Mouse (Mus musculus): ENCODE results near the gene Nacad. TPM values are rescaled to one million over a fixed set of nuclear protein-coding genes. Genes with fewer than 3 reads are reported as not detected.
"Not testable (repeated sequence)": the region's sequence is repeated elsewhere in the genome, so short reads cannot be mapped to it uniquely, and the experiment has no call there.

Nacad gene
- polyA plus RNA-seq (2012; ENCODE audit: insufficient read depth, low replicate concordance): 0.34 and 0.63 TPM in 2 replicates

GRCm38 (mm10) chr11:6605491-6606399 is at the start of gene Nacad:
Gene Nacad (minus strand): TSS chr11:6606053.
- H3K9me3 ChIP-seq: no peaks in the 10 kb centered on the region
- H3K27me3 ChIP-seq (replicated peaks): peaks cover 57% of the 10 kb centered on the region
- peak within 1 kb of the TSS; percentile 87 for H3K4me3 ChIP-seq (replicated peaks)
- H3K4me1 ChIP-seq: peaks cover 56% of the 10 kb centered on the region
- no peak for TF ChIP-seq FLI1 (IDR thresholded peaks at IDR 0.05; ENCODE audit: low read length)
- no peak for TF ChIP-seq GATA1 (IDR thresholded peaks at IDR 0.05; ENCODE audit: borderline replicate concordance, low read length)
- H3K36me3 ChIP-seq (replicated peaks; ENCODE audit: low read length): peaks cover 18% of the 10 kb centered on the region

- H3K27me3 ChIP-seq (replicated peaks): peaks cover 48% of the 10 kb centered on the region
- no peak for TF ChIP-seq FLI1 (IDR thresholded peaks at IDR 0.05; ENCODE audit: low read length)
- TF ChIP-seq GATA1 (IDR thresholded peaks at IDR 0.05; ENCODE audit: borderline replicate concordance, low read length): no peak
- H3K4me3 ChIP-seq (replicated peaks): no peak overlapping the region
- peaks cover 9% of the 10 kb centered on the region for H3K4me1 ChIP-seq
- H3K9me3 ChIP-seq: no peaks in the 10 kb centered on the region
- no peaks in the 10 kb centered on the region for H3K36me3 ChIP-seq (replicated peaks; ENCODE audit: low read length)
Observed at GRCm38 (mm10) chr11:6654903-6655302, 49.0 kb upstream of the Nacad start.

DNA sequence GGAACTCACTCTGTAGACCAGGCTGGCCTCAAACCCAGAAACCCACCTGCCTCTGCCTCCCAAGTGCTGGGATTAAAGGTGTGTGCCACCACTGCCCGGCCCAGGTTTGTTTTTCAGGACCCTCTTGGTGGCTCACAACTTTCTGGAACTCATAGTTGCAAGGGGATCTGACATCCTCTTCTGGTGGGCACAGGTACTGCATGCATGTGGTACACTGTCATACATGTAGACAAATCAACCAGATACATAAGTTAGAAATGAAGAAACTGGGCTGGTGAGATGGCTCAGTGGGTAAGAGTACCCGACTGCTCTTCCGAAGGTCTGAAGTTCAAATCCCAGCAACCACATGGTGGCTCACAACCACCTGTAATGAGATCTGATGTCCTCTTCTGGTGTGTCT is 47.1 kb upstream of the Nacad start:
- not testable (repeated sequence) for H3K4me3 ChIP-seq (replicated peaks); H3K4me1 ChIP-seq; H3K36me3 ChIP-seq (replicated peaks; ENCODE audit: low read length); H3K9me3 ChIP-seq
- H3K27me3 ChIP-seq (replicated peaks): peaks cover 31% of the 10 kb centered on the region

DNA sequence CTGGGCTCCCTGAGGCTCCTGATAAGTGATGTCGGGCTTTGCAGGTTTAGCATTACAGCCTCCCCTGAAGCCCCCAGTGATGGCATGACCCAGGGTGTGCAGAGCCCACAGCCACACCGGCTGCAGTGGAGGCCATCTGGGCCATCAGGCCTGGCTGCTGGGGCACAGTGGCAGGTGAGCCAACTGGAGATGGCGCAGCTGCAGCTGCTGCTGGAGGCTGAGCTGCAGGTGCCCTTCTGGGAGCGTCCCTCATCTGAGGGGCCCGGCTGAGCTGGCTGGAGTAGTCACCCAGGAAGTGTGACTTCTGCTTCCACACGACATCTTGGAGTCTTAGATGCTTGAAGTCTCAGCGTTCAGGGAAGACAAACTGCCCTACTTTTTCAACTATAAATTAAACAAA is 44.7 kb upstream of the Nacad start:
- Histone ChIP-seq H3K27me3 (replicated peaks) (peaks cover 11% of the 10 kb centered on the region), H3K4me3 (replicated peaks) (no peak overlapping the region), H3K9me3 (0 out of 2 replicates have a peak, but pooled peaks cover 3% of the 10 kb centered on the region), H3K36me3 (replicated peaks; ENCODE audit: low read length) (no peaks in the 10 kb centered on the region), H3K4me1 (no peaks in the 10 kb centered on the region; the same call in 1 of the 2 replicates)
- TF ChIP-seq FLI1 (IDR thresholded peaks at IDR 0.05; ENCODE audit: low read length): no peak
- TF ChIP-seq GATA1 (IDR thresholded peaks at IDR 0.05; ENCODE audit: borderline replicate concordance, low read length): no peak

DNA sequence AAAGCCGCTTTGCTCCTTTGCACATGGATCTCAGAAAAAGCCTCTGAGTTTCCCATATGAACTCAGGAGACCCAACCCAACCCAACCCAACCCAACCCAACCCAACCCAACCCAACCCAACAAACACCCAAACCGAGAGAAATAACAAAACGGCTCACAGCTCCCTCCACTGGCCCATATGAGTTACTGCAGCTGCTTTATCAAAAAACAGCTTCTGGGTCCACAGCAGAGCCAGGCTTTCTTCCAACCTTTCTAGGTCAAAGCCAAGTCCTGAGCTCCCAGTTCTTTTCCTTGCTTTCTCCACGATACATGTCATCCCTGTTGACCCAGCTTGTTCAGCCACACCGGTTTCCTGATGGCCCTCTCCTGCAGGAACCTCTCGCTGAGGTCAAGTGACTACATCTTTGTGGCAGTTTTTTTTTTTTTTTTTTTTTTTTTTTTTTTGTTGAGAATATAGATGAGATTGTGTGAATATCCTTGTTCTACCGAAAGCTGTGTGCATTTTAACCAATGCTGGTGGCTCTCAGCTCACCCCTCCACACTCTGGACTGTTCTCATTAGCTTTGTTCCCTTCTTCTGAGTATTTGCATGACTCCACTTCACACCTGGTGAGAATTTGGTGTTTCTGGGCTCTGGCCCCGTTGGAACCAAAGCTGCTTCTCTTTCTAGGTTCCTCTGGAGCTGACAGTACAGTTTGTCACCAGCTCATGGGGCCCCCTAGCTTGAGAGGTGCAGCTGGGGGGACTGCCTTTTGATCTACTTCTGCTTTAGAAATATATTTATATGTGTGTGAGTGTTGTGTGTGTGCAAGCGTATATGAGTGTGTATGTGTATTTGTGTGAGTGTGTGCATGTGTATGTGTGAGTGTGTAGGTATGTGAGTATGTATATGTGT is 42.2 kb upstream of the Nacad start:
- Histone ChIP-seq H3K4me3 (replicated peaks) (no peak overlapping the region), H3K4me1 (peaks cover 7% of the 10 kb centered on the region; the same call in 1 of the 2 replicates), H3K9me3 (0 out of 2 replicates have a peak, but pooled peaks cover 3% of the 10 kb centered on the region), H3K36me3 (replicated peaks; ENCODE audit: low read length) (no peaks in the 10 kb centered on the region), H3K27me3 (replicated peaks) (peaks cover 20% of the 10 kb centered on the region)
- TF ChIP-seq FLI1 (IDR thresholded peaks at IDR 0.05; ENCODE audit: low read length): no peak
- TF ChIP-seq GATA1 (IDR thresholded peaks at IDR 0.05; ENCODE audit: borderline replicate concordance, low read length): no peak

DNA sequence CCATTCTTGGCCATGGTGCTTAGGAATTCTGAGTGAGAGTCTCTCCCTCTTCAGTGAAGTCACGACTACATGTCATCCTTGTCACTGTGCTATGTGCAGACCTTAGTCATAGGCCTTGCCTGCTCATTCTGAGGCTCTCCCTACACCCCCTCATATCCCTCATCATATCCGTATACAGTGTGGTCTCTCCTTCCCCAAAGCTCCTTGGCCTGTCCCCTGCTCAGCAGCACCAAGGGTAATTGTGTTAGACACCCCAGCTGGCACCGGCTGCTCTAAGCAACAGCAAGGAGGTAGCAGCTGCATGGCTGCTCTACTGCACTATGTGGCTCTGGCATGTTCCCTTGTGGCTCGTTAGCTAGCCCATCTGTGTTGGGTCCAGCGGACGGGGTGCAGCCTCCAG is 38.7 kb upstream of the Nacad start:
- H3K36me3 ChIP-seq (replicated peaks; ENCODE audit: low read length): no peaks in the 10 kb centered on the region
- TF ChIP-seq GATA1 (IDR thresholded peaks at IDR 0.05; ENCODE audit: borderline replicate concordance, low read length): no peak
- no peak for TF ChIP-seq FLI1 (IDR thresholded peaks at IDR 0.05; ENCODE audit: low read length)
- 0 out of 2 replicates have a peak, but pooled peaks cover 3% of the 10 kb centered on the region for H3K9me3 ChIP-seq
- no peak overlapping the region for H3K4me3 ChIP-seq (replicated peaks)
- H3K4me1 ChIP-seq: peaks cover 7% of the 10 kb centered on the region; the same call in 1 of the 2 replicates
- peaks cover 21% of the 10 kb centered on the region for H3K27me3 ChIP-seq (replicated peaks)

GRCm38 (mm10) chr11:6639072-6639471 is 33.2 kb upstream of the Nacad start:
- TF ChIP-seq GATA1 (IDR thresholded peaks at IDR 0.05; ENCODE audit: borderline replicate concordance, low read length) (no peak), FLI1 (IDR thresholded peaks at IDR 0.05; ENCODE audit: low read length) (no peak)
- H3K9me3 ChIP-seq: no peaks in the 10 kb centered on the region
- no peak overlapping the region for H3K4me3 ChIP-seq (replicated peaks)

DNA sequence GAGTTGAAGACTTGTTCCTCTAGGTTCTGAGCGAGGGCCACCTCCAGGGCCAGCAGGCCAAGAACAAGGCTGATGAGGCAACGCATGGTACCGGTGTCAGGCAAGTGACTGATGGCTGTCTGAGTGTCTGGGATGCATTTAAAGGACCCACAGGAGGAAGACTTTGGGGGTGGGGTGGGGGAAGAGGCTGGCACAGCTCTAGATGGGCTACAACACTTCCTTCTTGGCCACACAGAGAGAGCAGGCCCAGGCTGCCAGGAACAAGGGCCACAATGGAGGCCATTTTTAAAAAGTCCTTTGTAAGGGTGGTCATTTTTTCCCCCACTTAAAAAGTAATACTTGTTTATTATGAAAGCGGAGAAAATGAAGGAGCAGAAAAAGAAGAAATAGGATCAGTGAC is 32.7 kb upstream of the Nacad start, which contains the start of gene Wap:
Gene Wap (minus strand): TSS at position 101 of the 400 bp plus-strand sequence.
- Histone ChIP-seq H3K4me1 (peaks cover 6% of the 10 kb centered on the region), H3K4me3 (replicated peaks) (no peak within 1 kb of the TSS), H3K36me3 (replicated peaks; ENCODE audit: low read length) (no peaks in the 10 kb centered on the region), H3K27me3 (replicated peaks) (peaks cover 16% of the 10 kb centered on the region), H3K9me3 (no peaks in the 10 kb centered on the region)
- TF ChIP-seq GATA1 (IDR thresholded peaks at IDR 0.05; ENCODE audit: borderline replicate concordance, low read length): no peak

More at GRCm38 (mm10) chr11:6639072-6639471, 33.2 kb upstream of the Nacad start:
- peaks cover 6% of the 10 kb centered on the region for H3K4me1 ChIP-seq
- H3K27me3 ChIP-seq (replicated peaks): peaks cover 21% of the 10 kb centered on the region
- H3K36me3 ChIP-seq (replicated peaks; ENCODE audit: low read length): no peaks in the 10 kb centered on the region

DNA sequence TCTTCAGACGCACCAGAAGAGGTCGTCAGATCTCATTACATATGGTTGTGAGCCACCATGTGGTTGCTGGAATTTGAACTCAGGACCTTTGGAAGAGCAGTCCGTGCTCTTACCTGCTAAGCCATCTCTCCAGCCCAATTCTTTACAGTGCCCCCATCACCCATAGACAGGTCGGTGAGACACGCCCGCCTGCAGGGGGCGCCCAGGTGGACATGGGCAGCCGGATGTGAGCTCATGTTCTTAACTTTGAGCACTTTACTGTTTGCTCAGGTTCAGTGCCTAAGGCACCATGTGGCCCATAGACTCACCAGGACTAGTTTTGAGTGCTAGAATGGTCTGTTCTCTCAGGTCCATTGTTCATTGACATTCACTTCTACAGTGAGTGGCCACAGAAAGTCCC is 30.3 kb upstream of the Nacad start:
- peaks cover 11% of the 10 kb centered on the region for H3K27me3 ChIP-seq (replicated peaks)
- H3K9me3 ChIP-seq: peaks cover 14% of the 10 kb centered on the region
- no peak for TF ChIP-seq GATA1 (IDR thresholded peaks at IDR 0.05; ENCODE audit: borderline replicate concordance, low read length)
- TF ChIP-seq FLI1 (IDR thresholded peaks at IDR 0.05; ENCODE audit: low read length): no peak
- peaks cover 6% of the 10 kb centered on the region for H3K4me1 ChIP-seq
- H3K36me3 ChIP-seq (replicated peaks; ENCODE audit: low read length): peaks cover 5% of the 10 kb centered on the region
- H3K4me3 ChIP-seq (replicated peaks): no peak overlapping the region
